ENCODE assay signal across 8 mouse cellular contexts in genomic region chr7:81493331-81494021, GRCm38 (mm10). TPM values are rescaled to one million over a fixed set of nuclear protein-coding genes. Genes with fewer than 3 reads are reported as not detected.
DNase-seq lines count a peak whose midpoint lies in the region; ATAC-seq and TF ChIP-seq lines count a peak whose summit lies in the region.

Gene Ap3b2 (minus strand): TSS chr7:81493925.

- H3K4me2 ChIP-seq in CH12.LX (ENCODE audit: insufficient read depth, low read depth, poor library complexity, severe bottlenecking) = peak within 1 kb of the TSS; percentile 74
- H3K4me2 ChIP-seq in forebrain, embryonic 12.5 days = peak within 1 kb of the TSS; percentile 74
- H3K4me2 ChIP-seq in heart, embryonic 16.5 days (ENCODE audit: low read depth, low read length) = peak within 1 kb of the TSS; percentile 90
- peak within 1 kb of the TSS; percentile 59 for H3K4me2 ChIP-seq in liver, embryonic 13.5 days
- peak within 1 kb of the TSS; percentile 69 for H3K4me2 ChIP-seq in neural tube, embryonic 11.5 days (ENCODE audit: low read depth)

- no peak for TF ChIP-seq RAD21 in CH12.LX (IDR thresholded peaks at IDR 0.05; ENCODE audit: low read depth, low read length)

- TF ChIP-seq POLR2A in CH12.LX (IDR thresholded peaks at IDR 0.05; ENCODE audit: low read depth, low read length) = no peak

- no peaks in the 10 kb centered on the region for H3K79me2 ChIP-seq in CH12.LX (replicated peaks; ENCODE audit: control insufficient read depth, extremely low read depth, insufficient read depth, poor library complexity, severe bottlenecking)

- H3K4me1 ChIP-seq in CH12.LX (ENCODE audit: control insufficient read depth in 1 of 2, insufficient read depth in 2 of 2) = no peaks in the 10 kb centered on the region
- peaks cover 32% of the 10 kb centered on the region for H3K4me1 ChIP-seq in forebrain, embryonic 12.5 days
- peaks cover 7% of the 10 kb centered on the region for H3K4me1 ChIP-seq in heart, embryonic 16.5 days (ENCODE audit: control insufficient read depth, insufficient read depth, low read length)
- H3K4me1 ChIP-seq in liver, embryonic 13.5 days (replicated peaks) = peaks cover 2% of the 10 kb centered on the region; the same call in 1 of the 2 replicates
- peaks cover 13% of the 10 kb centered on the region for H3K4me1 ChIP-seq in neural tube, embryonic 11.5 days (ENCODE audit: control insufficient read depth, insufficient read depth, low read length)

- WGBS in forebrain, embryonic 12.5 days = under 1% methylated on average over 57 of the region's 57 CpGs
- under 1% methylated on average over 57 of the region's 57 CpGs for WGBS in heart, embryonic 16.5 days
- under 1% methylated on average over 57 of the region's 57 CpGs for whole genome bisulfite sequencing in liver, embryonic 13.5 days (ENCODE audit: insufficient replicate concordance)
- 0% methylated on average over 57 of the region's 57 CpGs for WGBS in neural tube, embryonic 11.5 days

- H3K4me3 ChIP-seq in CH12.LX (replicated peaks in 1 of 3; ENCODE audit: low read depth in 2 of 3, low read length in 2 of 3, poor library complexity in 1 of 3) = no peak within 1 kb of the TSS
- peak within 1 kb of the TSS; percentile 71 for H3K4me3 ChIP-seq in forebrain, embryonic 12.5 days (replicated peaks)
- peak within 1 kb of the TSS; percentile 64 for H3K4me3 ChIP-seq in heart, embryonic 16.5 days (ENCODE audit: low read length)
- peak within 1 kb of the TSS; percentile 50 for H3K4me3 ChIP-seq in liver, embryonic 13.5 days (replicated peaks)
- peak within 1 kb of the TSS; percentile 67 for H3K4me3 ChIP-seq in neural tube, embryonic 11.5 days (ENCODE audit: low read depth, low read length)

- no peak within 1 kb of the TSS for H3K9ac ChIP-seq in CH12.LX (ENCODE audit: insufficient read depth, low read depth)
- H3K9ac ChIP-seq in forebrain, embryonic 12.5 days = peak within 1 kb of the TSS; percentile 79
- no peak within 1 kb of the TSS for H3K9ac ChIP-seq in heart, embryonic 16.5 days (ENCODE audit: low read length)
- H3K9ac ChIP-seq in liver, embryonic 13.5 days = no peak within 1 kb of the TSS
- peak within 1 kb of the TSS; percentile 81 for H3K9ac ChIP-seq in neural tube, embryonic 11.5 days (ENCODE audit: low read length)

- no peak within 1 kb of the TSS for H3K27ac ChIP-seq in CH12.LX (ENCODE audit: insufficient read depth, low read depth)
- H3K27ac ChIP-seq in forebrain, embryonic 12.5 days = peak within 1 kb of the TSS; percentile 96
- H3K27ac ChIP-seq in heart, embryonic 16.5 days (ENCODE audit: low read length) = no peak within 1 kb of the TSS
- no peak within 1 kb of the TSS for H3K27ac ChIP-seq in liver, embryonic 13.5 days
- H3K27ac ChIP-seq in neural tube, embryonic 11.5 days (ENCODE audit: low read depth, low read length) = peak within 1 kb of the TSS; percentile 91

- no peaks in the 10 kb centered on the region for H3K36me3 ChIP-seq in CH12.LX (replicated peaks in 1 of 2; ENCODE audit: control insufficient read depth in 1 of 2, insufficient read depth in 1 of 2, low read length in 1 of 2)
- no peaks in the 10 kb centered on the region for H3K36me3 ChIP-seq in forebrain, embryonic 12.5 days (replicated peaks)
- no peaks in the 10 kb centered on the region for H3K36me3 ChIP-seq in heart, embryonic 16.5 days (ENCODE audit: control insufficient read depth, insufficient read depth)
- H3K36me3 ChIP-seq in liver, embryonic 13.5 days = no peaks in the 10 kb centered on the region
- no peaks in the 10 kb centered on the region for H3K36me3 ChIP-seq in neural tube, embryonic 11.5 days (ENCODE audit: control insufficient read depth, insufficient read depth, low read length)

- peak; percentile 94 for ATAC-seq in forebrain, embryonic 12.5 days (ENCODE audit: low FRiP score)
- peak; percentile 63 for ATAC-seq in heart, embryonic 16.5 days (replicated peaks; ENCODE audit: extremely low read depth, insufficient read depth, low FRiP score)
- ATAC-seq in liver, embryonic 13.5 days (ENCODE audit: low read depth) = peak; percentile 50; the same call in 1 of the 2 replicates
- ATAC-seq in neural tube, embryonic 11.5 days (ENCODE audit: insufficient read depth, low FRiP score, low TSS enrichment) = peak; percentile 92

- in situ Hi-C loops in CH12.LX (cut with MboI; ENCODE audit: low pct_ligation_motif_present, low pct_unique_long_range_greater_than_20kb, low sequenced_read_pairs) = no loop called here

- no peak for TF ChIP-seq CTCF in CH12.LX (conservative IDR thresholded peaks at IDR 0.05 in 1 of 2, IDR thresholded peaks at IDR 0.05 in 1 of 2; ENCODE audit: low read depth in 2 of 2, low read length in 2 of 2)

- peaks cover 55% of the 10 kb centered on the region for H3K27me3 ChIP-seq in CH12.LX (replicated peaks)
- peaks cover 28% of the 10 kb centered on the region for H3K27me3 ChIP-seq in forebrain, embryonic 12.5 days
- H3K27me3 ChIP-seq in heart, embryonic 16.5 days (ENCODE audit: control insufficient read depth, insufficient read depth, low read length) = peaks cover 33% of the 10 kb centered on the region
- H3K27me3 ChIP-seq in liver, embryonic 13.5 days = peaks cover 48% of the 10 kb centered on the region
- H3K27me3 ChIP-seq in neural tube, embryonic 11.5 days (ENCODE audit: control insufficient read depth, insufficient read depth, low read length) = no peaks in the 10 kb centered on the region

- no peaks in the 10 kb centered on the region for H3K9me3 ChIP-seq in CH12.LX (replicated peaks; ENCODE audit: low read length)
- no peaks in the 10 kb centered on the region for H3K9me3 ChIP-seq in forebrain, embryonic 12.5 days
- no peaks in the 10 kb centered on the region for H3K9me3 ChIP-seq in heart, embryonic 16.5 days (replicated peaks; ENCODE audit: control insufficient read depth, low read length)
- H3K9me3 ChIP-seq in liver, embryonic 13.5 days (replicated peaks) = no peaks in the 10 kb centered on the region
- no peaks in the 10 kb centered on the region for H3K9me3 ChIP-seq in neural tube, embryonic 11.5 days (ENCODE audit: control insufficient read depth, low read length)

- dilution Hi-C loops in CH12.LX (cut with MboI; ENCODE audit: extremely low pct_ligation_motif_present, extremely low pct_unique_long_range_greater_than_20kb, low sequenced_read_pairs) = no loop called here

- no peak for TF ChIP-seq EP300 in CH12.LX (IDR thresholded peaks at IDR 0.05; ENCODE audit: low read length)

- DNase-seq in CH12.LX (ENCODE audit: extremely low read depth) = no peak
- DNase-seq in c-Kit-positive CD71-positive TER-119-negative erythroid progenitor cells, embryonic 14.5 days (ENCODE audit: low read depth) = peak; percentile 19
- peak; percentile 34 to 82 for DNase-seq in kidney, postnatal 36 days
- DNase-seq in liver, embryonic 13.5 days = peak; percentile 22
- peak; percentile 83 for DNase-seq in neural tube, embryonic 11.5 days (ENCODE audit: low spot score)
- DNase-seq in telencephalon, adult 2 months (ENCODE audit: low read depth, low spot score) = peak; percentile 67

TF ChIP-seq in CH12.LX, 34 proteins besides CTCF, POLR2A, EP300 and RAD21:
- TF ChIP-seq UBTF (IDR thresholded peaks at IDR 0.05; ENCODE audit: low read depth, low read length) = 0 out of 2 replicates have a peak, but pooled peaks have one; percentile 47
- no peak for TF ChIP-seq TBP (conservative IDR thresholded peaks at IDR 0.05; ENCODE audit: low read depth, low read length)
- TF ChIP-seq NRF1 (IDR thresholded peaks at IDR 0.05; ENCODE audit: low read depth, low read length) = no peak
- no peak for TF ChIP-seq ZNF384 (IDR thresholded peaks at IDR 0.05; ENCODE audit: low read depth, low read length)
- peak; percentile 49; the same call in 1 of the 2 replicates for TF ChIP-seq MXI1 (IDR thresholded peaks at IDR 0.05; ENCODE audit: low read depth, low read length)

RNA-seq across cellular contexts. Expression of gene Ap3b2, which starts in this region (rescaled TPM):
- not detected in 2 replicates for total RNA-seq in CH12.LX (2012; rRNA removed)
- total RNA-seq in CH12.LX (2014; rRNA removed) = not detected in 2 replicates
- polyA plus RNA-seq in CH12.LX (2012; ENCODE audit: insufficient read length, low read depth) = not detected in 2 replicates
- 52.0 and 60.1 TPM in 2 replicates for polyA plus RNA-seq in forebrain, embryonic 12.5 days (2016; fragmentation: Nextera tagmentation; extraction: Ambion mirVana)
- polyA plus RNA-seq in heart, embryonic 16.5 days (2015; fragmentation: Nextera tagmentation; extraction: Ambion mirVana) = 0.82 and 0.84 TPM in 2 replicates
- polyA plus RNA-seq in liver, embryonic 13.5 days (2015; fragmentation: Nextera tagmentation; extraction: Ambion mirVana) = 0.21 and 0.24 TPM in 2 replicates
- polyA plus RNA-seq in neural tube, embryonic 11.5 days (2014; fragmentation: Nextera tagmentation; extraction: Ambion mirVana) = 47.6 and 53.0 TPM in 2 replicates

Comparison
In these comparisons a context has a peak if more than half of its experiments do, and no peak if none do; other contexts are left out.
1. RNA of gene Ap3b2 (polyA plus RNA-seq): 47.6 to 53.0 TPM in neural tube, embryonic 11.5 days and 52.0 to 60.1 TPM in forebrain, embryonic 12.5 days; 0.82 to 0.84 TPM in heart, embryonic 16.5 days, 0.21 to 0.24 TPM in liver, embryonic 13.5 days and not detected in CH12.LX; every median in the first group is over 10 times any median in the second.
2. Peak in ATAC-seq, H3K4me3 ChIP-seq and H3K4me2 ChIP-seq in heart, embryonic 16.5 days; RNA of the gene not detected or under 1 TPM.
3. Peak in DNase-seq, ATAC-seq, H3K4me3 ChIP-seq and H3K4me2 ChIP-seq in liver, embryonic 13.5 days; RNA of the gene not detected or under 1 TPM.
4. H3K27ac ChIP-seq: peak in forebrain, embryonic 12.5 days (single experiment) and neural tube, embryonic 11.5 days (single experiment); none in CH12.LX (single experiment), heart, embryonic 16.5 days (single experiment) and liver, embryonic 13.5 days (single experiment).
5. H3K4me3 ChIP-seq: peak in forebrain, embryonic 12.5 days (single experiment) and neural tube, embryonic 11.5 days (single experiment); none in CH12.LX (0 of 3).
6. H3K9ac ChIP-seq: peak in forebrain, embryonic 12.5 days (single experiment) and neural tube, embryonic 11.5 days (single experiment); none in CH12.LX (single experiment), heart, embryonic 16.5 days (single experiment) and liver, embryonic 13.5 days (single experiment).
7. Peak in every context shown above with its lines, with median percentiles within 50 percentile points of each other: H3K4me2 ChIP-seq and ATAC-seq.